In the genomic region with DNA sequence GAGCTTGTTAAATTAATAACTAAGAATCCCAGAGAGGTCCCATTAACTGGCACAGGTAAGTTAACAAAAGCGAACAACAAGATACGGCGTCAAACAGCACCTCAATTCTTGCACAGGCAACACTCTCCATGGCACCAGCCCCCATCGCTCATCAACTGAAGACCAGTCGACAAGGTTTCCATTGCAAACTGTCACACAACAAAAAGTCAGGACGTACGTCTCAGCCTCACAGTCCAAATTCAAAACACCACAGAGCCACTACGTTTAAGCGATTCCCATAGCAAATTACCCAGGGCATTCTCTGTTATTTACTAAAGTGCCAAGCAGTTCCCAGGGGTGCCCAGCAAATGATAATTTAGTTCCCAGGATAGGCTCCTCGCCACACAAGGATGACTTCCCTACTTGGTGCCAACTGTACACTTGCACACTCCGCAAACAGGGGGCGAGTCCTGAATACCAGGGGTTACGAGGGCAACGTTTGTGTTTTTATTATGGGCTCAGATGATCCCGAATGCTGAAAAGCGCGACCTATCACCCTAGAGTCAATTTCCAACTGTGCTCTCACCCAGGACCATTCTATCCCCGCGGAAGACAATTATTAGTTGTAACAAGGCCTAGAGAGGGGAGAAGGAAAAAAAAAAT, we compare ENCODE assay signal across 8 mouse cellular contexts. TPM values are rescaled to one million over a fixed set of nuclear protein-coding genes. Genes with fewer than 3 reads are reported as not detected.
DNase-seq lines count a peak whose midpoint lies in the region; ATAC-seq and TF ChIP-seq lines count a peak whose summit lies in the region.

No protein-coding gene starts in this region.

- H3K4me3 ChIP-seq in embryonic facial prominence, embryonic 10.5 days, result peak overlapping the region; percentile 95
- peak overlapping the region; percentile 94 for H3K4me3 ChIP-seq in heart, postnatal 0 days (ENCODE audit: low read depth, low read length)
- H3K4me3 ChIP-seq in midbrain, embryonic 13.5 days (replicated peaks), result peak overlapping the region; percentile 97

- H3K36me3 ChIP-seq in embryonic facial prominence, embryonic 10.5 days (replicated peaks), result peaks cover 3% of the 10 kb centered on the region; the same call in 1 of the 2 replicates
- H3K36me3 ChIP-seq in heart, postnatal 0 days (replicated peaks; ENCODE audit: control insufficient read depth, insufficient read depth, low read length), result no peaks in the 10 kb centered on the region
- H3K36me3 ChIP-seq in midbrain, embryonic 13.5 days, result no peaks in the 10 kb centered on the region

- H3K4me2 ChIP-seq in heart, postnatal 0 days (ENCODE audit: low read depth, low read length), result peak overlapping the region; percentile 79
- peak overlapping the region; percentile 71 for H3K4me2 ChIP-seq in midbrain, embryonic 13.5 days (replicated peaks)

- no peak for TF ChIP-seq CTCF in heart, postnatal 0 days (IDR thresholded peaks at IDR 0.05; ENCODE audit: low read depth)

- no peak for TF ChIP-seq EP300 in heart, postnatal 0 days (IDR thresholded peaks at IDR 0.05; ENCODE audit: low read depth)

- peak overlapping the region; percentile 98 for H3K9ac ChIP-seq in heart, postnatal 0 days (replicated peaks; ENCODE audit: low read depth, low read length)
- peak overlapping the region; percentile 98 for H3K9ac ChIP-seq in midbrain, embryonic 13.5 days (replicated peaks)

- no peak for ATAC-seq in heart, postnatal 0 days (ENCODE audit: insufficient read depth, low read depth)
- no peak for ATAC-seq in midbrain, embryonic 13.5 days

- peaks cover 27% of the 10 kb centered on the region for H3K4me1 ChIP-seq in embryonic facial prominence, embryonic 10.5 days
- H3K4me1 ChIP-seq in heart, postnatal 0 days (ENCODE audit: control insufficient read depth, insufficient read depth), result peaks cover 10% of the 10 kb centered on the region; the same call in 1 of the 2 replicates
- H3K4me1 ChIP-seq in midbrain, embryonic 13.5 days (replicated peaks), result peaks cover 35% of the 10 kb centered on the region

- WGBS in embryonic facial prominence, embryonic 10.5 days, result 4% methylated on average over 19 of the region's 19 CpGs
- whole genome bisulfite sequencing in heart, postnatal 0 days, result under 1% methylated on average over 19 of the region's 19 CpGs
- WGBS in midbrain, embryonic 13.5 days, result 2% methylated on average over 19 of the region's 19 CpGs

- no peaks in the 10 kb centered on the region for H3K9me3 ChIP-seq in embryonic facial prominence, embryonic 10.5 days
- no peaks in the 10 kb centered on the region for H3K9me3 ChIP-seq in heart, postnatal 0 days (replicated peaks; ENCODE audit: control insufficient read depth, low read length)
- no peaks in the 10 kb centered on the region for H3K9me3 ChIP-seq in midbrain, embryonic 13.5 days

- peak overlapping the region; percentile 100 for H3K27ac ChIP-seq in embryonic facial prominence, embryonic 10.5 days (replicated peaks)
- H3K27ac ChIP-seq in heart, postnatal 0 days (ENCODE audit: low read depth), result peak overlapping the region; percentile 99
- peak overlapping the region; percentile 100 for H3K27ac ChIP-seq in midbrain, embryonic 13.5 days

- H3K27me3 ChIP-seq in embryonic facial prominence, embryonic 10.5 days (replicated peaks; ENCODE audit: low read depth, poor library complexity, severe bottlenecking), result no peaks in the 10 kb centered on the region
- H3K27me3 ChIP-seq in heart, postnatal 0 days (ENCODE audit: control insufficient read depth, insufficient read depth, low read length), result no peaks in the 10 kb centered on the region
- H3K27me3 ChIP-seq in midbrain, embryonic 13.5 days, result no peaks in the 10 kb centered on the region

- DNase-seq in layer of hippocampus, adult 11-12 months (ENCODE audit: low spot score), result peak; percentile 6
- DNase-seq in layer of hippocampus, adult 18-20 months (ENCODE audit: low spot score in 2 of 2), result no peak
- peak; percentile 11 for DNase-seq in MN1 (ENCODE audit: low spot score)
- peak; percentile 38 for DNase-seq in embryonic facial prominence, embryonic 10.5 days (ENCODE audit: low spot score)
- DNase-seq in heart, postnatal 0 days (ENCODE audit: low spot score), result no peak
- DNase-seq in kidney, postnatal 36 days, result peak; percentile 52
- DNase-seq in frontal cortex, adult 2 months (ENCODE audit: extremely low spot score in 1 of 2, low spot score in 1 of 2), result no peak

RNA-seq across cellular contexts. Expression of a gene that starts 1.0 kb away (rescaled TPM):
- total RNA-seq in layer of hippocampus, adult 18-20 months (2021), result 10 to 100 TPM; 48.8 to 52.6 TPM
- polyA plus RNA-seq in embryonic facial prominence, embryonic 10.5 days (2016; fragmentation: Nextera tagmentation; extraction: Ambion mirVana), result 27.1 and 27.8 TPM in 2 replicates
- total RNA-seq in heart, postnatal 0 days (2014; rRNA removed; ENCODE audit: low replicate concordance), result 26.6 and 27.1 TPM in 2 replicates
- 15.8 and 15.9 TPM in 2 replicates for polyA plus RNA-seq in heart, postnatal 0 days (2015; fragmentation: Nextera tagmentation; extraction: Ambion mirVana)
- polyA plus RNA-seq in midbrain, embryonic 13.5 days (2015; fragmentation: Nextera tagmentation; extraction: Ambion mirVana), result 23.6 and 24.3 TPM in 2 replicates
- polyA plus RNA-seq in frontal cortex, adult 2 months (2012; rRNA removed), result 26.7 and 26.8 TPM in 2 replicates

Comparison
In these comparisons a context has a peak if more than half of its experiments do, and no peak if none do; other contexts are left out.
1. DNase-seq: peak in layer of hippocampus, adult 11-12 months (single experiment), MN1 (single experiment), embryonic facial prominence, embryonic 10.5 days (single experiment) and kidney, postnatal 36 days (2 of 2); none in layer of hippocampus, adult 18-20 months (0 of 2), heart, postnatal 0 days (single experiment) and frontal cortex, adult 2 months (0 of 2).
2. Peak in every context shown above with its lines, with median percentiles within 50 percentile points of each other: H3K27ac ChIP-seq and H3K4me3 ChIP-seq.